Mouse (Mus musculus) spleen, adult 12 weeks (tissue): Measurements from ENCODE around the gene Ube4b.
A peak's percentile ranks its signal among the peaks of the same experiment; 100 is the strongest.
"Not testable (repeated sequence)": the region's sequence is repeated elsewhere in the genome, so short reads cannot be mapped to it uniquely, and the experiment has no call there.

Source experiments
- DNase-seq: peaks from one replicate; pipeline ENCODE4 v3.0.0; 2022; ENCODE audit warnings: low spot score

The Ube4b gene

GRCm38 (mm10) chr4:149426325-149427199 is at the start of gene Ube4b:
Gene Ube4b, minus strand, starts transcription at chr4:149426749.
- peak; percentile 88 for DNase-seq

- DNase-seq: no peak
Observed at GRCm38 (mm10) chr4:149475096-149475495, 48.5 kb upstream of the Ube4b start.

DNA sequence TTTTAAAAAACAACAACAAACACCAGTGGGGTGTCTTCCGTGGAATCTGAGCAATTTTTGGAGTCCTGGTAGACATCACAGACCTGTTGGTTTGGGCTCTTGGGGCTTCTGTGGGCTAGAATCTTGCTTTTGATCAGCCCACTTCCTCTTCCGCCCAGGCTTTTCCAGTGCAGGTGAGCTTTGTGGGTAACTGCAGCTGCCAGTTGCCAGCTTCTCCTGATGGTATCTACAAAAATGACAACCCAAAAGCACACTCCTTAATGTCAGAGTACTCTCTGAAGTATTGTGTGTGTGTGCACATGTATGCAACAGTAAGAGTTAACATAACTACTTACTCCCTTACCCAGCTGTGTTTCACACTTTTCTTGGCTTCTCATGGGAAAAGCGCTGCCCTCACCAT is 43.0 kb upstream of the Ube4b start:
- no peak for DNase-seq

GRCm38 (mm10) chr4:149463435-149463950 is 36.9 kb upstream of the Ube4b start:
- DNase-seq: no peak

GRCm38 (mm10) chr4:149462305-149462971 is 35.9 kb upstream of the Ube4b start:
- DNase-seq: no peak

DNA sequence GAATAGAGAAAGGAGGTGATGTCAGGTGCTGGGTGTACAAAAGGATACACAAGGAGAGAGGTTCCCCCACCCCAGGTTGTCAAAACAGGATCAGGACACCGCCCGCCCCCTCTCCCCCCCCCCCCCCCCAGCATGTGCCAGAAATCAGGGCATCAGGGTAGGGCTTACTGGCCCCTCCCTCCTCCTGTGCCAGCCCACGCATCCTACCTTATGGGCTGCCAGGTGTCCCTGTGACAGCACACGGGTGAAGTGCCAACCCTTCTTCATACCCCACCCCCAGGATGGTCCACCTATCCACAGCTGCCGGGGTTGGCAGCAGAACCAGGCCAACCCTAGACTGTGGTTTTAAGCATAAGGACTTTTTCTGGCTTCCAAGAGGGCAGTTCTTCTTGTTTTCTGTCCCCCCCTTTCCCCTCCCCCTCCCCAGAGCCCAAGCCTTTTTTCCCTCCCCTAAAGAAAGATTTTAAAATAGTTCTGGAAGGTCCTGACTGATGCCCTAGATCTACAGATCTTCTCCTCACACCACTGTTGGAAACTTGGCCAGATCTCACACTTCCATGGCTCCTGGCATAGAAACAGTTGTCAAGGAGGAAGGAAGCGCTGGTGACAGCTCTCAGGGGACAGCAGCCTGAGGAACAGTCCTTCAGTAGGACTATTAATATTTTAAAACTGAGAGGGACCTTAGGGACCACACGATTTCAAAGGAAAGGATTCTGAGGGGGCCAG is 35.2 kb upstream of the Ube4b start:
- DNase-seq: no peak

GRCm38 (mm10) chr4:149460475-149460874 is 33.9 kb upstream of the Ube4b start:
- DNase-seq: not testable (repeated sequence)

DNA sequence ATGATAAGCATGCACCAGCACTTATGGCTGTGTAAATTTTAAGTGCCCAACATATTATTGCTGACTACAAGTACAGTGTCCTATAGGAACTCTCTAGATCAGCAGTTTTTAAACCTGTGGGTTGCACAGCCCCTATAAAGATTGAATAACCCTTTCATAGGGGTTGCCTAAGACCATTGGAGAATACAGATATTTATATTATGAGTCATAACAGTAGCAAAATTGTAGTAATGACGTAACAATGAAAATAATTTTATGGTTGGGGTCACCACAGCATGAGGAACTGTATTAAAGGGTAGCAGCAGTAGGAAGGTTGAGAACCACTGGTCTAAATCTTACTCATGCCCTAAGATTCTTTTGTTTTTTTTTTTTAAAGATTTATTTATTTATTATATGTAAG is 32.9 kb upstream of the Ube4b start:
- DNase-seq: no peak

DNA sequence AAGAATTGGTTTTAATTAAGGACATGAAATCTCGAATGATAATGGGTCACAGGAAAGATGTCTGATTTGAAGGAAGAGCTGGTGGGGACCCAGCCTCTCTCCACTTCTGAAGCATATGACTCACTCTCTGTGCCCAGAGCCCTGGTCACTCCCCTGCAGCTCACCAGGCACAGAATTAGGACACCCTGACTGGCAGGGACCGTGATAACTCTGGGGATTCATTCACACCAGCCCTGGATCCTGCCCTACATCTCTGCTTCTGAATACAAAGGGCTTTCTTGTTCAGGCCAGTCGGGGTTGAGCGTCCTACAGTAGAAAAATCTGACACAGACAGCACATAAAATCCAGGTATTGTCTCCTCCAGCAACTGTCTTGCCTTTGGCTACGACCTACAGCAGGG is 32.0 kb upstream of the Ube4b start:
- no peak for DNase-seq

- DNase-seq: no peak
Observed at GRCm38 (mm10) chr4:149457831-149458430, 31.4 kb upstream of the Ube4b start.

GRCm38 (mm10) chr4:149457163-149457562 is 30.6 kb upstream of the Ube4b start:
- not testable (repeated sequence) for DNase-seq

GRCm38 (mm10) chr4:149454879-149455278 is 28.3 kb upstream of the Ube4b start, which contains the start of gene Rbp7:
Gene Rbp7, minus strand, starts transcription at chr4:149454978.
- no peak for DNase-seq

DNA sequence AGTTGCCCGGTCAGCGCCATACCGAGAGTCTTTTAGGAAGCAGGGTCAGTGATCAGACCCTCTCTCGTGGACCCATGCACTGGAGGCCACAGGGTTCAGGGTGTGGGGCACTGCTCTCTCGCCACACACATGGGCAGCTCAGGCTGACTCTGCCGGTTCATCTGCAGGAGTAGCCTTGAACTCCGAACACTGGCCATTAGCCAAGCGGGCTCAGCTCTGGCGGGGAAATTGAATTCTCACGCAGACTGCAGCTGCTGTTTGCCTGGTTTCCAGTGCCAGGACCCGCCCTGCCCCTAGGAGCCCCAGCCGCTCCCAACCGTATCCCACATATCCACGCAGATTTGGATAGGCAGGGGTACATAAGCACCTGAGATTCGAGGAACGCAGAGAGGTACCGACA is 27.7 kb upstream of the Ube4b start:
- no peak for DNase-seq

- DNase-seq: no peak
Observed at GRCm38 (mm10) chr4:149453656-149454055, 27.1 kb upstream of the Ube4b start.

GRCm38 (mm10) chr4:149450636-149451035 is 24.1 kb upstream of the Ube4b start:
- DNase-seq: no peak

DNA sequence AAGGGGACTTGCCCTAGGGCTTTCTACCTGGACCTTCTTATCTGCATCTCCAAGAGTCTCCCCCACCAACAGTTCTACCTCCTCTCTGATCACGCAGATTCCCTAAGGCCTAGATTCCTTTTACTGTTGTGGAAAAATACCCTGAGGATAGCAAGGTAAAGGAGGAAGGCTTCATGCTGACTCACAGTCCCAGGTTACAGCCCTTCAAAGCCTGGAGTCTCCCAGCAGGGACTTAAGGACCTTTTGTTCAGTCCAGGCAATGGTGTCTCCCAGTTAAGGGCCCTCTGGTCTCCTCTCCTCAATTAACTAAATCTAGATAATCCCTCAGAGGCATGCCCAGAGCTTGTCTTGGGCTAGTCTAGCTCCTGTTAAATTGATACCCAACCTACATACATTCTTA is 19.8 kb upstream of the Ube4b start:
- DNase-seq: no peak

GRCm38 (mm10) chr4:149445868-149446267 is 19.3 kb upstream of the Ube4b start:
- DNase-seq: no peak

DNA sequence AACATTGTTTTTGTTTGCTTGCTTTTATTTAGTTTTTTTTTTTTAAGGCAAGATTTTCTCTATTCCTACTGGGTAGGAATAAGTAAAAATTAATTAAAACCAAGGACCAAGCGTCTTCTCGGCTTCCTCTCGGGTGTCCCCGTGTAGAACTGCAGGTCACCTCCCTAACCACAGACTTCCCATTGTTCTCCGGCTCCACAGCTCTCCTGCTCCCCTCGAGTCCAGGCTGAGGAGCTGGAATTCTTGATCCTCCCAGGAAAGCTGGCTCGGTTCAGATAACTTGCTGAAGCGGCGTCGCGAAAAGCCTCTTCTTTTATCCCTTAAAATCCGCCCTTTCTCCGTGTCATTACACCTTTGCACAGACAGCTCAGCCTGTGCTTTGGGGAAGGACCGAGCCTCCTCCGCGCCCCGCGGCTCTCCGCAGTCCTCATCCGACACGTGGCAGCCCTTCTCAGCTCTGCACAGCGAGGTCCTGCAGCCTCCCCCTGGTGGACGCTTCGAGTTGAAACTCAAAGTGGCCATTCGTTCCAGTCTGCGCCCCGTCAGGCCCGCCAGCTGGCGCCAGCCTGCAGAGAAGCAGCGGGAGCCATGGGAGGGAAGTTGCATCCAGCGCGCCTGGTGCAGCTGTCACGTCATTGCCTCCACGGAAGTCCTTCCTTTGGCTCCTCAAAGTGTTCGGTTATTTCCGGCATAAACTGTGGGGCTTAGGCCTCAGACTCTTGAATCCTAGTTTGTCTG is 18.6 kb upstream of the Ube4b start:
- peak; percentile 64 for DNase-seq

DNA sequence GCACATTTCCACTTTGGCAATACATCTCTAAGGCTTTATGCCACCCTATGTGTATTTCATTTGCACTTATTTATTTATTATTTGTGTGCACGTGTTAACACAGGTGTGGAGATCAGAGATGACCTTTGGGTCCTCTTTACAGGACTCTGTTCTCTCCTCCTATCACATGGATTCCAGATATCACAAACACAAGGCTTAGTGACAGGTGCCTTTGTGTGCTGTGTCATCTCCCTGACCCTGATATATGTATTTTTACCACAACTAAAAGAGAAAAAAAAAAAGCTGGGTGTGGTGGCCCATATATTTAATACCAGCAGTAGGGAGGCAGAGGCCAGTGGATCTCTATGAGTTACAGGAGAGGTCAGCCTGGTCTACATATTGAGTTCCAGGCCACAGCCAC is 17.9 kb upstream of the Ube4b start:
- no peak for DNase-seq

- DNase-seq: no peak
Observed at GRCm38 (mm10) chr4:149442436-149442835, 15.9 kb upstream of the Ube4b start.

GRCm38 (mm10) chr4:149440576-149440975 is 14.0 kb upstream of the Ube4b start:
- DNase-seq: no peak
